In the genomic region with DNA sequence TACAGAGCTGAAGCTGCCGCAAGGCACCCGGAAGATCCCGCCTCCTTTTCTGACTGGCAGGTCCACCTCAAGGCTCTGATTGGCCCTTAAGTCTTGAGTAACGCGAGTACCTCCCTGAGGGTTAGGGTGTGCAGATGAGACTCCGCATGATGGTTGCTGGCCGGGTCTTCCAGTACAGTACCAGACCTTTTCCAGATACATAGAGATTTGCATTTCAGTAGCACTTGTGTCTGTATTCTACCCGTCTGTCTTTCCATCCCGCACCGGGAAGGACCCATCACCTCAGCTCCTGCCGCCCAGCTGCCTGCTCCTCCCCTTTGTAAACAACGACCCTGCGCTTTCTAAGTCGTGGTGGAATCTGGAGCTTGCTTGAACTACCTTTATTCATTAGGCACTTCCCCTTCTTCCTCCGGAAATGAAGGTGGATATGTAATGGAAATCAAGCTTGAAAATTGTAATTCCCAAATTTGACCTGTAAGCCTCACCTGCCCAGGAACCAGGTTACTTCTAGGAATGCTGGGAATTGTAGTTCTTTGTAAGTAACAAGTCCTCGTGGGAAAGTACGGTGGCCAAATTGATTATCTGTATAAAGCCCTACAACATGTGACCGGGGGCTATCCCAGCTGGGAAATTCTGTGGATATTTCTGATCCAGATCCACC, we compare ENCODE assay signal across 7 mouse cellular contexts. TPM values are rescaled to one million over a fixed set of nuclear protein-coding genes. Genes with fewer than 3 reads are reported as not detected.
DNase-seq lines count a peak whose midpoint lies in the region; ATAC-seq lines count a peak whose summit lies in the region.

A gene (minus strand): TSS at position 29 of the 661 bp plus-strand sequence.
A gene (minus strand): TSS at position 502 of the 661 bp plus-strand sequence.

- H3K4me1 ChIP-seq in embryonic facial prominence, embryonic 11.5 days (ENCODE audit: control insufficient read depth, insufficient read depth, low read length) = no peaks in the 10 kb centered on the region
- H3K4me1 ChIP-seq in limb, embryonic 10.5 days = no peaks in the 10 kb centered on the region
- H3K4me1 ChIP-seq in midbrain, embryonic 13.5 days (replicated peaks) = peaks cover 3% of the 10 kb centered on the region; the same call in 1 of the 2 replicates

- H3K36me3 ChIP-seq in embryonic facial prominence, embryonic 11.5 days (replicated peaks; ENCODE audit: control insufficient read depth, insufficient read depth, low read depth, low read length) = no peaks in the 10 kb centered on the region
- H3K36me3 ChIP-seq in limb, embryonic 10.5 days = peaks cover 8% of the 10 kb centered on the region
- peaks cover 11% of the 10 kb centered on the region; the same call in 1 of the 2 replicates for H3K36me3 ChIP-seq in midbrain, embryonic 13.5 days

- under 1% methylated on average over 18 of the region's 18 CpGs for WGBS in embryonic facial prominence, embryonic 11.5 days
- WGBS in limb, embryonic 10.5 days = under 1% methylated on average over 18 of the region's 18 CpGs
- under 1% methylated on average over 18 of the region's 18 CpGs for WGBS in midbrain, embryonic 13.5 days

- H3K9me3 ChIP-seq in embryonic facial prominence, embryonic 11.5 days (replicated peaks; ENCODE audit: control insufficient read depth, low read length) = no peaks in the 10 kb centered on the region
- 0 out of 2 replicates have a peak, but pooled peaks cover 3% of the 10 kb centered on the region for H3K9me3 ChIP-seq in limb, embryonic 10.5 days (replicated peaks)
- 0 out of 2 replicates have a peak, but pooled peaks cover 8% of the 10 kb centered on the region for H3K9me3 ChIP-seq in midbrain, embryonic 13.5 days

- peak within 1 kb of the TSS; percentile 59 for H3K4me3 ChIP-seq in embryonic facial prominence, embryonic 11.5 days (ENCODE audit: low read depth, low read length)
- peak within 1 kb of the TSS; percentile 68 for H3K4me3 ChIP-seq in limb, embryonic 10.5 days
- H3K4me3 ChIP-seq in midbrain, embryonic 13.5 days (replicated peaks) = peak within 1 kb of the TSS; percentile 58

- ATAC-seq in embryonic facial prominence, embryonic 11.5 days (replicated peaks; ENCODE audit: insufficient number of reproducible peaks, low FRiP score, low TSS enrichment, low read depth) = peak; percentile 97
- ATAC-seq in granulocyte monocyte progenitor cell, adult 5-6 weeks (replicated peaks; ENCODE audit: poor library complexity, severe bottlenecking) = peak; percentile 94
- ATAC-seq in midbrain, embryonic 13.5 days = peak; percentile 99

- no peaks in the 10 kb centered on the region for H3K27me3 ChIP-seq in embryonic facial prominence, embryonic 11.5 days (ENCODE audit: control insufficient read depth, insufficient read depth, low read length)
- H3K27me3 ChIP-seq in limb, embryonic 10.5 days (ENCODE audit: low read depth, poor library complexity, severe bottlenecking) = no peaks in the 10 kb centered on the region
- H3K27me3 ChIP-seq in midbrain, embryonic 13.5 days = no peaks in the 10 kb centered on the region

- peak within 1 kb of the TSS; percentile 52 for H3K4me2 ChIP-seq in embryonic facial prominence, embryonic 11.5 days (ENCODE audit: low read depth, low read length)
- H3K4me2 ChIP-seq in midbrain, embryonic 13.5 days (replicated peaks) = peak within 1 kb of the TSS; percentile 63

- H3K9ac ChIP-seq in embryonic facial prominence, embryonic 11.5 days (replicated peaks; ENCODE audit: low read length) = peak within 1 kb of the TSS; percentile 62
- H3K9ac ChIP-seq in midbrain, embryonic 13.5 days (replicated peaks) = peak within 1 kb of the TSS; percentile 56

- peak; percentile 98 for DNase-seq in adrenal gland, postnatal 14 days
- DNase-seq in embryonic facial prominence, embryonic 11.5 days (ENCODE audit: low spot score) = peak; percentile 93
- DNase-seq in kidney, adult 11 months = peak; percentile 99
- DNase-seq in limb, embryonic 10.5 days (ENCODE audit: low spot score) = peak; percentile 76
- DNase-seq in spleen, adult 12 weeks (ENCODE audit: low spot score) = peak; percentile 71

- 0 out of 2 replicates have a peak within 1 kb of the TSS, but pooled peaks have one; percentile 20 for H3K27ac ChIP-seq in embryonic facial prominence, embryonic 11.5 days (replicated peaks; ENCODE audit: low read depth, low read length)
- H3K27ac ChIP-seq in limb, embryonic 10.5 days = peak within 1 kb of the TSS; percentile 82
- H3K27ac ChIP-seq in midbrain, embryonic 13.5 days = no peak within 1 kb of the TSS

RNA-seq across cellular contexts. Expression of the first gene that starts in this region (rescaled TPM):
- not detected in 2 replicates for total RNA-seq in adrenal gland, postnatal 14 days (2021)
- 0.08 TPM in 1 of 2 replicates, not detected in the other for polyA plus RNA-seq in embryonic facial prominence, embryonic 11.5 days (2014; fragmentation: Nextera tagmentation; extraction: Ambion mirVana)
- total RNA-seq in granulocyte monocyte progenitor cell, adult 5-6 weeks (2014; fragmentation: Nextera tagmentation) = not detected in 2 replicates
- not detected in 2 replicates for total RNA-seq in granulocyte monocyte progenitor cell, adult 5-6 weeks (2017)
- 0.04 TPM in 2 replicates for polyA plus RNA-seq in limb, embryonic 10.5 days (2016; fragmentation: Nextera tagmentation; extraction: Ambion mirVana)
- 0.09 and 0.12 TPM in 2 replicates for polyA plus RNA-seq in midbrain, embryonic 13.5 days (2015; fragmentation: Nextera tagmentation; extraction: Ambion mirVana)

RNA-seq across cellular contexts. Expression of the second gene that starts in this region (rescaled TPM):
- total RNA-seq in adrenal gland, postnatal 14 days (2021) = 8.8 and 10.4 TPM in 2 replicates
- 8.2 and 14.1 TPM in 2 replicates for polyA plus RNA-seq in embryonic facial prominence, embryonic 11.5 days (2014; fragmentation: Nextera tagmentation; extraction: Ambion mirVana)
- total RNA-seq in granulocyte monocyte progenitor cell, adult 5-6 weeks (2014; fragmentation: Nextera tagmentation) = 12.0 and 23.4 TPM in 2 replicates
- 7.5 and 8.4 TPM in 2 replicates for total RNA-seq in granulocyte monocyte progenitor cell, adult 5-6 weeks (2017)
- polyA plus RNA-seq in limb, embryonic 10.5 days (2016; fragmentation: Nextera tagmentation; extraction: Ambion mirVana) = 9.9 and 11.3 TPM in 2 replicates
- 4.1 and 4.3 TPM in 2 replicates for polyA plus RNA-seq in midbrain, embryonic 13.5 days (2015; fragmentation: Nextera tagmentation; extraction: Ambion mirVana)
